Mouse (Mus musculus): Measurements from ENCODE around the gene Adgrb2.

Adgrb2 gene

DNA sequence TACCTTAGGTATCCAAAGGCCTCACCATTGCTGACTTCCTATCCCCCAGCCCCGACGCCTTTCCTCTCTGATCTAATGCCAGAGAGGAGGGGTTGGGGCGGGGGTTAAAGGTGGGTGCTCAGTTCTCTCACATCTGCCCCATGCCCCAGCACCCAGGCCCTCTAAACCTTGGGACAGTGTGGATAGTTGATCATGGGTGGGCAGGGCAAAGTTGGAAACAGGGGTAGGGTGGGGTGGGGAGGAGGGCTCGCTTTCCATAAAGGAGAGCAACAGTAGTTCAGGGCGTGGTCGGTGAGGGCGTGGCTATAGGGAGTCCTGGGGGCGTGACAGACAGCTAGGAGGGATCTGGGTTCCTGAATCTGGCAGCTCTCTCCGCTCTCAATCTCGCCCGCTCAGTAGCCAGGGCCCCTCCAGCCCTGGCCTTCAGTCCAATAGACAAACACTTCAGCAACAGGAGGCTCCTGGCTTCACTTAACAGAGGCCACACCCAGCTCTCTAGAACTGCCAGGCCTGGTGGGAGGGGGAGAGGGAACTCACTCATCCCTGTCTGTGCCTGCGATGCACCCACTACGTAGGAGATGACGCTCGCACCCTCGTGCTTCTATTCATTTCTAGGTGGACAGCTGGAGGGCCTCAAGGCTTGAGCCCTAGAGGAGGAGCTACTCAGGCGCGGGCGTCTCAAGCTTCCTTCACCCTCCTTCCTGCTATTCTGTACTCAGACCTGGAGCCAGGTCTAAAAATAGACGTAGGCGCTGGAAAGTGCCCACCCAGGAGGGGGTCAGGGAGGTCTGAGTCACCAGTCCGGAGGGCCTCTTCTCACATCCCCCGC is 52.1 kb downstream of the Adgrb2 start:
- peak; percentile 28 to 38 for DNase-seq

DNA sequence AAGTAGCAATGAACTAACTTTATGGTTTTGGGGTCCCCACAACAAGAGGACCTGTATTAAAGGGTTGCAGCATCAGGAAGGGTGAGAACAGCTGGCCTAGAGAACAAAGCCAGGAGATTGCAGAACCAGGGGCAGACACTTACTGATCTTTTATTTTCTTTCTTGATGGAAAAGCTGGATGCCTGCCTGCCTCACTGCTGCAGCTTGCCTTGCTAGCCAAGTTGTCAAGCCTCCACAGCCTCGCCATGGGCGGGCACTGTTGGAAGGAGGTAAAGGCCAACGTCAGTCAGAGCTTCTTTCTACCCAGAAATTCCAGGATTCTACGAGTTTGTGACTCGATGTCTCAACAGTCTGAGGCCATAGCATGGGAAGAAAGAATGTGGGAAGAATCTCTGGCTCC is 54.7 kb downstream of the Adgrb2 start:
- DNase-seq = no peak

DNA sequence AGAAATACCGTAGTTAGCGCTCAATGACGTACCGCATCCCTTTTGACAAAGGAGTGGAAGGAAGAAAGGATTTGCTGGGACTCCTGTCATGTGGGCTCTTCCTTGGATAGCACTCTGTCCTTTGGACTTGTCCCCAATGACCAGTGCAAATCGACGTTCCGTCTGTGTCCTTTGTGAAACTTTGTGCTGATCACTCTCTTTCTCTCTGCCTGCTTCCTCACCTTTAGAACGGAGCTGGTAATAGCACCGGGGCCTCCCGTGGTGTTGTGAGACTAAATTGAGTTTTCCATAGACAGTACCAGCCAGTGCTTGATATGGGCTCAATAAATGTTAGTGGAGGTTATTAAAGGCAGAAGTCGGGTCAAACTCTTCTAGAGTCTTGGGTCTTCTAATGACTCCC is 56.4 kb downstream of the Adgrb2 start:
- DNase-seq = no peak

DNA sequence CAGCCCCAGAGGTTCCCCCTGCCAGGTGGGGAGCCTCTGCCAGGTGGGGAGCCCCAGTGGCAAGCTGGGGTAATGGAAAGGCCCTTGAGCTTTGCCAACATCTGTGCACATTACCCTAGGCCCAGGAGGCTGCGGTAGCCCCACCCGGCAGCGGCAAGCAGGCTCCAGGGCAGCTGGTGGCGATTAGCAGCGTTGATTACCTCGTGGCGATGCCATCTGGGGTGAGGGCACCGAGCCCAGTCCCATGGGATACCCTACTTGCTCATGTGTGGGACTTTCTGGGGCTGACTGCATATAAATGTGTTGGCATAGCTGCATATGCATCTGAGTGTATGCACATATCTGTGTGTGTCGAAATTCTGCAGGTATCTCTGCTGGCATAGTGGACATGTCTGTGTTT is 59.5 kb downstream of the Adgrb2 start:
- no peak for DNase-seq

DNA sequence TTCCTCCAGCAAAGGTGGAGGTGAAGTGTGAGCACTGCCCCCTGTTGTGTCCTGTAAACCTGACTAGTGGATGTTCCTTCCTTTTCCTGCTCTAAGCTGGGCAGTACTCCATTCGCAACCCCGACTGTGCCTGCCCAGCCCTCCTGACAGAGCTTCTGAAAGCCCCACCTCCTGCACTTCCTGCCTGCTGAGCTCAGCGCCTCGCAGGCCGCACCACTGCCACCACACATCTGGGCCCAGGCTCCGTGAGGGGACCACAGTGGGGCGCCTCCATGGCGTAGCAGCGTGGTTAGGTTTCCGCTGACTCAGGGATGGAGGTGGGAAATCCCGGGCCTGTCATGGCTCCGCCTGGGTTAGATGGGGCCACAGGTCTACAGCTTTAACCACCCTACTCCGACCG is 60.9 kb downstream of the Adgrb2 start:
- DNase-seq = peak in 1 of 2 experiments; percentile 21

DNA sequence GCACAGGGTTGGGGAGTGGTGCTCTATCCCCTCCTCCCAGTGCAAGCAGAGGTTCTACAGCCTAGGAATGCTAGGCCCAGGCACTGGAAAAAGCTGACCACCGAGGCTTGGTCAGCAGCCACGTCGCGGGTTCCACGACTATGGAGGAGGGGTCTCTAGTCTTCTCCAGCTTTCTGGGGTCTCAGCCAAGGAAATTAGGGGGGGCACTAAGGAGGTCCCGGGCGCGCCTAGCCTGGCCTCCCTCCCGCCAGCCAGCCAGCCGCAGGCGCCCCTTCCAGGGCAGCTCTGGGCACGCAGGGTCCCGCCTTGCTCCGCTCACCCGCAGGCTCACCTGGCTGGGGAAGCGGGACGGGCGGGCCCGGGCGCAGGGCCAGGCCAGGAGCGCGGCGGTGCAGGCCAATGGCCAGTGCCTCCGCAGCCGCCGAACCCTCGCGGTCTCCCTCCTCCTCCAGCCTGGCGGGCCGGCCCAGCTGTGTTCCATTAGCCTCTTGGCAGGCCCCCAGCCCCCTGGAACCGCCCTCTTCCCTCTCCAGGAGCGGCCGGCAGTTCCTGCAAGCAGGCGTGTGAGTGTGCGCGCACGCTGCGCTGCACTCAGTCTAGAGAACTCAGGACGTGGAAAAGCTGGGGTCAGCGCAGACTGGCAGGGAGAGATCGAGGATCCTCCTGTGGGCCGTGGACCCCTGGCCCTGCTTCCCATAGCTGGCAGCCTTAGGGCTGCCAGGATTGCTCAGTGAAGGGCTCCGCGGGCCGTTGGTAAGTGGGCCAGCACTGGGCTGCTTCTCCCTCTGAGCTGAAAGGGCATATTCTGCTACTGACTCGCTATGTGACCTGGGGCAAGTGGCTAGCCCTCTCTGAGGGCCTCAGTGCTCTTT is 62.9 kb downstream of the Adgrb2 start, which contains the start of gene Col16a1:
TSS of gene Col16a1 (plus strand) at position 510 of the 872 bp plus-strand sequence.
- DNase-seq = peak; percentile 92

DNA sequence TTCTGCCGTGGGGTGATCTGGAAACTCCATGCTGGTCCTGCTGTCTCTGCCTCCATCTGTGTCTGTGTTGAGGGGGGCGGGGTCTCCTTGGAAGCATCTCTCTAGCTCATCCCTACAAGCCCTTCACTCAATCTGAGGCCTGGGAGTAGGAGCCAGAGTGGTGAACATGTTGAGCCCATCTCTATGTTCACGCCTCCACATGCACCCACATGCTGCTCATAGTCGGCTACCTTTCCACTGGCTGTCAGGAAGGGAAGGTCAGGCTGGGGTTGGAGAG is 63.5 kb downstream of the Adgrb2 start:
- no peak for DNase-seq

DNA sequence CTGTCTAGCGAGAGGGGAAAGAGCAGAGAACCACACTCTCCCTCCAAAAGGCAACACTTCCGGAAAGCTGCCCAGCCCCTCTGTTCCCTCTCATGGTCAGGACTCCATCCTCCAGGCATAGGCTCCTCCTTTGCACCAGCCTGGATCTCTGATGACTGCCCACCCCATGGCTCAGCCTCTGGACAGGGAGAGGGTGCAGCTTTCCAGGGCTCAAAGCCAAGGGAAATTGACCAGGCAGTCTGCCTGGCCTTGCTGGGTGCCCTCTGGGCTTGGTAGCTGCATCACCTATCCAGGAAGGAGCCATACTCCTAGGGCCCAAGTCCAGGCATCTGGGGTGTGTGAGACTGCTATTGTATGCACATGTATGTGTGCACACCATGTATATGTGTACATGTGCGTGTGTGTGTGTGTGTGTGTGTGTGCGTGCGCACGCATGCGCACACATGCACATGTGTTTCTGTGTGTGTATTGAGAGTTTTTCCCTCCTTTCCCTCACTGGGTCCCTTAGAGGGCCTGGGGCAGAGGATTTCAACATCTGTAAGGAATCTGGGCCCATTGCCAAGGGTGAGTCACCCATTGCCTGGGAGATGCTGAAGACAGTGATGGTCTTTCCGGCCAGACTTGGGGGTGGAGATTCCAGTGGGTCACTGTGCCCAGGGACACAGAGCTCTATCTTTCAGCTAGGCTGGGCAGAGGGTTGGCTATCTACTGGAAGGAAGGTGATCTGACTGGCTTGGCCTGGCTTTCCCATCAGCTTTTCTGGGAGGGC is 65.6 kb downstream of the Adgrb2 start:
- peak in 1 of 2 experiments; percentile 47 for DNase-seq

DNA sequence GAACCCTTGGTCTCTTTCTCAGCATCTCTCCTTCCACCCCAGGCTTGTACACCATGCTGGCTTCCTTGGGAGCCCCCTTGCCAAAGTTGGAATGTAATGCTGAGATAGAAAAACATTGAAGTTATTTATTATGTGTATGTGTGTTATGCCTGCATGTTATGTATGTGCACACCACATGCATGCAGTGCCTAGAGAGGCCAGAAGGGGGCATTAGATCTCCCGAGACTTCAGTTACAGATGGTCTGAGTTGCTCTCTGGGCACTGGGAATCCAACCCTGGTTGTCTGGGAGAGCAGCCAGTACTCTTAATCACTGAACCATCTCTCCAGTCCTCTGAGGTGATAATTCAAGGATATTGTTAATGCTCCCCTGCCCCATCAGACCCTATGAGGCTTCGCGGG is 67.6 kb downstream of the Adgrb2 start:
- no peak for DNase-seq

DNA sequence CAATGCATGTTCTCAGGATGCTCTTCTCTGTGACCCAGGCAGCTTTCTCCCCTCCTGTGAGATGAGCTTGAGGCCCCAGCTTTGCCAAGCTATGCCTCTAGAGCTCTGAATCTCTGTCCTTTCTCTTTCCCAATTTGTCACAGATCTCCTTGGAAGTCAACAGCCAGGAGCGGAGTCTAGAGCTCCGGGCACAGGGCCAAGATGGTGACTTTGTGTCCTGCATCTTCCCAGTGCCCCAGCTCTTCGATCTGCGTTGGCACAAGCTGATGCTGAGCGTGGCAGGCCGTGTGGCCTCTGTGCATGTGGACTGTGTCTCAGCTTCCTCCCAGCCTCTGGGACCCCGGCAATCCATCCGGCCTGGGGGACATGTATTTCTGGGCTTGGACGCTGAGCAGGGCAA is 68.4 kb downstream of the Adgrb2 start:
- DNase-seq = no peak

DNA sequence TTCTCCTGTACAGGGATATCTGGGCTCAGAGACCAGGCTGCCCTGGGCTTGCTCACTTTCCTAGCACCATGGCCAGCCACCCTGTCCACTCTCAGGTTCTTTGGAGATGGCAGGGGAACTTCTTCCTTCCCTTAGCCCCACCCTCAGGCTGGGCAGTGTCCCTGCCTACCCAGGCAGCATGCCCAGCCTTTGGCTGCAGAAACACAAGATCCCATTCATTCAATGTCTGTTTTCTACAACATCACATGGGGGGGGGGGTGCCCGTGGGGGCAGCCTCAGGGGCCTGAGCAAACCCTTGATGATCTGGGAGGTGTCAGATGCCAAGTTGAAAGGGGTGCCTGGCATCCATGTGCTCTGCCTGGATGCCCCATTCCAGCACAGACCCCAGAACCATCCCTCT is 70.1 kb downstream of the Adgrb2 start:
- no peak for DNase-seq

DNA sequence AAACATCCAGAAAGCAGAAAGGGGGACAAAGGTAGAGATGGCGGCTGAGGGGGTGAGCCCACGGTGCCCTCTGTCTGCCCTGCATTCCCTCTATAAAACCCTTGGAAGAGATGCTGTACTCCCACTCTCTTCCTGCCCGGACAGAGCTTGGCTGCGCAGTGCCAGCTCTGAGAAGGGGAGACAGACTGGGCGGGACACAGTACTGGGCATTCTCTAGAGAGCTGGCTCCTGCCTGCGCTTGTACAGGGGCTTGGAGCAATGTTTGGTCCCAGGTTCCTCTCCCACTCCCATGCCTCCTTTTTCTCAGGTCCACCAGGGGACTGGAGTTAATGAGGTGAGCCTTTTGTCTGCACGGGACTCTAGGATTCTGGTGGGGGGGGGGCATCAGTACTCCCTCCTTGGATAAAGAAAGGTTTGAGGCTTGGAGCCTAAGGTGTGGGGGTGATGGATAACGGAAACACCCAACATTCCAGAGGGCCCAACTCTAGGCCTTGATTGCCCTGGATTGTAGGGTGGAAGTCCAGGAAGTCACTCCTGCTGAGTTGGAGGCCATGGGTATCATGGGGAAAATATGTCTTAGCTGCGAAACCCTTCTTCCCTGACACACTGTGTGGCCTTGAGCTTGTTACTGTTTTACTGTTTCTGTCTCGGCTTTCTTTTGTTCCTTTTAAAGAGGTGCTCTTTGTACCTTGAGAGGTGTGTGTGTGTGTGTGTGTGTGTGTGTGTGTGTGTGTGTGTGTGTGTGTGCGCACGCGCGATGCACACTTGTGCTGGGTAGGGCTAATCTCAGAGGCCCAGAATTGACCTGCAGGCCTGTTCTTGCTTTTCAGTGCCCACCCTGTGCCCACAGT is 70.7 kb downstream of the Adgrb2 start:
- DNase-seq = peak in 1 of 2 experiments; percentile 25

DNA sequence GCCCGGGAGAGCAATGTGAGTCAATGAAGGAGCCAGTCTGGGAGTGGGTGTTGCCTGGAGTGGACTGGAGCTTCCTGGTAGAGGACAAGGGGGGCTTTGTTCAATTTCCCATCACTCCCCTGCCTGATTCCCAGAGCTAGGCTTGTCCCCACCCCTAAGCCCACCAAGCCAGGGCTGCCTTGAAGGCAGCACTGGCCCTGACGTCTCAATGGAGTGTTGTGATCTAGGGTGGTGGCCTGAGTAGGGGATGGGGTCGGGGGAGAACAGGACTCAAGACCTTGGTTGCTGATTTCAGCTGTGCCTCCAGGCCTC is 71.3 kb downstream of the Adgrb2 start:
- no peak for DNase-seq

DNA sequence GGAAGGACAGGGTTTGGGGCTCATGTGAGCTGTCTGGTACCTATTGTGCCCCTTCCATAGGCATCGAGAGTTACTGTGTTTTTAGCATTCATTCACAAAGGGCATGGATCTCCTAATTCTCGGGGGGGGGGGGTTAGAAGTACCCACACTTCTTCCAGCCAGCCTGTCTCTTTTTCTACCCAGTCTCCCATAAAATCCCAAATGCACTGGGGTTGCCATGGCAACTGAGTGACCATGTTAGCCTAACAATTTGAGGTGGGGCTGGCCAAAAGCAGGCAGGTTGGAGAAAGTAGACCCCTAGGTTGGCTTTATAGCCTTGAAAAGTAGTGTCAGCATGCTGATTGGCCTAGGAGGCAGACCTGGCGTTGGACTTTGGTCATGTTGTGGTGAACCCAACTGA is 71.8 kb downstream of the Adgrb2 start:
- peak in 1 of 2 experiments; percentile 29 for DNase-seq

DNA sequence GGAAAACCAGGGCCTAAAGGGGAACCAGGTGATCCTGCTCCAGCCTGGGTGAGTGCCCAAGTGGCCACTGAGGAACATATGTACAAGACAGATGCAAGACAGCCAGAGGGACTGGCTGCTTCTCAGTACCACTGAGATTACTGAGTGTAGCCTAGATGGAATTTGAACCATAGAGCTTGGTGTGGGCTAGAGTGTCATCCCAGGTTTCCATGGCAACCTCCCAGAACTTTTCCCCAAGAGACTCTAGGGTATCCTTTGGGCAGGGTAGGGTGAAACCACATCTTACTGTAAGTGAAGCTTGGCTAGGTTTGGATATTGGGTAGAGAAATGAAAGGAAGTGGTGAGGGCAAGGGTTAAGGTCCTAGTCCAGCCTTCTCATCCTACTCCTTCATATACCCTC is 76.3 kb downstream of the Adgrb2 start:
- no peak for DNase-seq

DNA sequence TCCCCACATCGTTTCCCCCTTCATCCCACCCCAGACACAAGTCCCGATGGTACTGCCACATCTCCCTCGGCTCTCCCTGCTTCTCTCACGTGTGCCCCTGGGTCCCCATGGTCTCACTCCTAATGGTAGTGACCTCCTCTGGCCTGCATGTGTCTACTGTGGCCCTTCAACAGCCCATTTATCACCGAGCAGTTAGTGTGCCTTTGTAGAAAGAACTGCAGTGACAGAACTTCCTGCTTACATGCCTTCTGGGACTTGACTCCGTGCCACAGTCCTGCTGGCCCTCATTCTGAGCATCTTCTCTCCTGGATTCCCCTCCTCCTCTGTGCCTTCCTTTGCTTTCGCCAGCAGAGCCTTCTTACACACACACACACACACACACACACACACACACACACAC is 78.5 kb downstream of the Adgrb2 start:
- DNase-seq = no peak

DNA sequence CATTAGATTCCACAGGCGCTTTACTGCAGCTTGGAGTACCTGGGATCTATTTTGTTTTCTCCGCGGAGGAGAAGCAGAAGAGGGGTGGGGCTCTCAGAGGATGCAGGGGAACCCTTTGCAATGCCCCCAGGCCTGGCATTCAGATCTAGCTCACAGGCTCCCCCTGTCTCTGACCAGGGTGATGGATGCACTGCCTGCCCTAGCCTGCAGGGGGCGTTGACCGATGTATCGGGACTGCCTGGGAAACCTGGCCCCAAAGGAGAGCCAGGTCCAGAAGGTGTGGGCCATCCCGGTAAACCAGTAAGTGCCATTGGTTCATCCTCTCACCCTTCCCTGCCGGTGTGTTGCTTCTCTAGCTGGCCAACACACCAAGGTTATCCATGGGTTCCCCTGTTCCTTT is 82.1 kb downstream of the Adgrb2 start:
- peak in 1 of 2 experiments; percentile 49 for DNase-seq

DNA sequence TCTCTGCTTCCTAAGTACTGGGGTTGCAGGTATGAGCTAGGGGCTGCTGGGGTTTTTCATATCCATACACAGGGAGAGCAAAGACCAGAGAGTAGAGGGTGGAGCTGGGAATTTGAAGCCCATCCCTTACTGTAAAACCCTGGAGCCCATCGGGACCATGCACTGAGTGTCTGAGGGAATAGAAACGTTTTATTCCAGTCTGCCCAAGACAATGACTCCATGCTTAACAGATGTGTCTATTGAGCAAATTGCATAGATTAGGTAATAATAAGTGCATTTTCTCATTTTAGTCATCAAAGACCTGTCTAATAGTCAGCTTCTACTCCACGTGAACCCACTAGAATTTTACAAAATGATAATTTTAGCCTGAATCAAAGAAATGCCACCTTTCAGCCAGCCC is 85.9 kb downstream of the Adgrb2 start:
- DNase-seq = no peak

DNA sequence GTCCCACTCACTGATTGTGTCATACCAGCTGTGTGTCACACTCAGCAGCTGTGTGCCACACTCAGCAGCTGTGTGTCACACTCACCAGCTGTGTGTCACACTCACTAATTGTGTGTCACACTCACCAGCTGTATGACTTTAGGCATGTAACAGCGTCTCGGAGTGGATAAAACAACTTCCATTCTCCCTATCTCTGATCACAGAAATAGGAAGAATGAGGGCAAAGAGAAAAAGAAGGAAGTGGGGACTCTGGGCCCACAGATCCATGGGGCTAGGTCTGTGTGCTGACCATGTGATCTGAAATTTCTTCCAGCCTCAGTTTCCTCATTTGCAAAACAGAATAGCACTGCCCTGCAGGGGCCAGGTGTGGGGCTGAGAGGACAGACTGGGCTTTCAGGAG is 87.1 kb downstream of the Adgrb2 start:
- DNase-seq = no peak

Measured in kidney, adult 8-10 months (tissue).